ENCODE assay signal across 10 mouse cellular contexts in the genomic region with DNA sequence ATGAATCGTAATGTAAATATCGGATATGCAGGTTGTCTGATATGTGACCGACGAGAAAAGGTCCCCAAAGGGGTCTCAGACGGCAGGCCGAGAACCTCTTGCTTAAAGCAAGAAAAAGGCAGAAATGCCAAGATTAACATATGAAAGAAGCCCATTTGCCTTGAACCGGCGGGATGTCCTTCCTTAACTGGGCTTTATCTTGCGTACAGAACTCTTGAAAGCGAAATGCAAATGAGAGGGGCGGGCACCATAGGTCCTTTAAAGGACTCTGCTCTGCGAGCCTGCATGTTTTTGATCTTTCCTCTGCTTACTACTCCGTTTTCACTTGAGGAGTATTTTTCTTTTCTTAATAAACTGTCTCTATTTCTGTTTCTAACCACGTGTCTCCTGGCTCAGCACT. TPM values are rescaled to one million over a fixed set of nuclear protein-coding genes. Genes with fewer than 3 reads are reported as not detected.
DNase-seq lines count a peak whose midpoint lies in the region; ATAC-seq and TF ChIP-seq lines count a peak whose summit lies in the region.
"Had no signal": no experiment of that assay in that cellular context is flagged by ENCODE, and none has a peak within 500 bp of the region (broad histone marks: within the 10 kb centered on the region; RNA-seq: fewer than 3 reads in every experiment).

No protein-coding gene starts in this region.

- peak overlapping the region; percentile 93 for H3K4me2 ChIP-seq in CH12.LX (ENCODE audit: insufficient read depth, low read depth, poor library complexity, severe bottlenecking)
- peak overlapping the region; percentile 40 for H3K4me2 ChIP-seq in forebrain, embryonic 14.5 days (ENCODE audit: low read length)
- H3K4me2 ChIP-seq in liver, embryonic 13.5 days, result peak overlapping the region; percentile 66

- no peak for TF ChIP-seq CTCF in CH12.LX (conservative IDR thresholded peaks at IDR 0.05 in 1 of 2, IDR thresholded peaks at IDR 0.05 in 1 of 2; ENCODE audit: low read depth in 2 of 2, low read length in 2 of 2)

- in situ Hi-C loops in CH12.LX (cut with MboI; ENCODE audit: low pct_ligation_motif_present, low pct_unique_long_range_greater_than_20kb, low sequenced_read_pairs), result no loop called here

- H3K27me3 ChIP-seq in CH12.LX (replicated peaks), result peaks cover 2% of the 10 kb centered on the region
- H3K27me3 ChIP-seq in forebrain, embryonic 14.5 days (replicated peaks; ENCODE audit: control insufficient read depth, insufficient read depth, low read length), result no peaks in the 10 kb centered on the region
- peaks cover 13% of the 10 kb centered on the region for H3K27me3 ChIP-seq in liver, embryonic 13.5 days

- ATAC-seq in forebrain, embryonic 14.5 days, result no peak
- ATAC-seq in liver, embryonic 13.5 days (ENCODE audit: low read depth), result no peak

- dilution Hi-C loops in CH12.LX (cut with MboI; ENCODE audit: extremely low pct_ligation_motif_present, extremely low pct_unique_long_range_greater_than_20kb, low sequenced_read_pairs), result no loop called here

- TF ChIP-seq EP300 in CH12.LX (IDR thresholded peaks at IDR 0.05; ENCODE audit: low read length), result no peak

- H3K79me2 ChIP-seq in CH12.LX (replicated peaks; ENCODE audit: control insufficient read depth, extremely low read depth, insufficient read depth, poor library complexity, severe bottlenecking), result no peaks in the 10 kb centered on the region

- H3K9ac ChIP-seq in CH12.LX (ENCODE audit: insufficient read depth, low read depth), result no peak overlapping the region
- peak overlapping the region; percentile 43; the same call in 1 of the 2 replicates for H3K9ac ChIP-seq in forebrain, embryonic 14.5 days (ENCODE audit: low read length)
- peak overlapping the region; percentile 46 for H3K9ac ChIP-seq in liver, embryonic 13.5 days

- 2% methylated on average over 14 of the region's 14 CpGs for WGBS in forebrain, embryonic 14.5 days
- WGBS in liver, embryonic 13.5 days (ENCODE audit: insufficient replicate concordance), result 9% methylated on average over 14 of the region's 14 CpGs

- TF ChIP-seq RAD21 in CH12.LX (IDR thresholded peaks at IDR 0.05; ENCODE audit: low read depth, low read length), result no peak

- no peak overlapping the region for H3K27ac ChIP-seq in CH12.LX (ENCODE audit: insufficient read depth, low read depth)
- H3K27ac ChIP-seq in forebrain, embryonic 14.5 days (ENCODE audit: low read depth, low read length), result no peak overlapping the region
- no peak overlapping the region for H3K27ac ChIP-seq in liver, embryonic 13.5 days

- peak; percentile 13 to 65 for DNase-seq in adrenal gland, adult (ENCODE audit: inconsistent age in 2 of 2, low spot score in 1 of 2)
- no peak for DNase-seq in adrenal gland, postnatal 4 days (ENCODE audit: low spot score in 2 of 2)
- peak; percentile 34 for DNase-seq in CH12.LX (ENCODE audit: extremely low read depth)
- peak; percentile 67 for DNase-seq in forebrain, embryonic 14.5 days (ENCODE audit: low spot score)
- no peak for DNase-seq in liver, embryonic 13.5 days
- no peak for DNase-seq in frontal cortex, postnatal 10 days (ENCODE audit: low spot score in 2 of 2)
- DNase-seq in spleen, postnatal 10 days (ENCODE audit: low spot score in 2 of 2), result no peak
- DNase-seq in right cerebral cortex, postnatal 10 days (ENCODE audit: low spot score in 2 of 2), result no peak
- DNase-seq: cerebellum, adult 18-20 months had no signal

- H3K4me3 ChIP-seq in CH12.LX (replicated peaks in 1 of 3; ENCODE audit: low read depth in 2 of 3, low read length in 2 of 3, poor library complexity in 1 of 3), result peak overlapping the region; percentile 27 to 43 (median 41)
- H3K4me3 ChIP-seq in forebrain, embryonic 14.5 days (ENCODE audit: low read depth, low read length), result peak overlapping the region; percentile 17; the same call in 1 of the 2 replicates
- H3K4me3 ChIP-seq in liver, embryonic 13.5 days (replicated peaks), result peak overlapping the region; percentile 46

- H3K4me1 ChIP-seq in CH12.LX (ENCODE audit: control insufficient read depth in 1 of 2, insufficient read depth in 2 of 2), result peaks cover 0 to 10% of the 10 kb centered on the region in 2 experiments; a peak in 2 of 4 replicates
- peaks cover 6% of the 10 kb centered on the region; the same call in 1 of the 2 replicates for H3K4me1 ChIP-seq in forebrain, embryonic 14.5 days (ENCODE audit: control insufficient read depth, insufficient read depth, low read length)
- peaks cover 39% of the 10 kb centered on the region for H3K4me1 ChIP-seq in liver, embryonic 13.5 days (replicated peaks)

- TF ChIP-seq POLR2A in CH12.LX (IDR thresholded peaks at IDR 0.05; ENCODE audit: low read depth, low read length), result peak; percentile 32; the same call in 1 of the 2 replicates

- peaks cover 2% of the 10 kb centered on the region for H3K9me3 ChIP-seq in CH12.LX (replicated peaks; ENCODE audit: low read length)
- no peaks in the 10 kb centered on the region for H3K9me3 ChIP-seq in forebrain, embryonic 14.5 days (replicated peaks; ENCODE audit: control insufficient read depth, low read length)
- no peaks in the 10 kb centered on the region for H3K9me3 ChIP-seq in liver, embryonic 13.5 days (replicated peaks)

- H3K36me3 ChIP-seq in CH12.LX (replicated peaks in 1 of 2; ENCODE audit: control insufficient read depth in 1 of 2, insufficient read depth in 1 of 2, low read length in 1 of 2), result peaks cover 0 to 2% of the 10 kb centered on the region in 2 experiments
- no peaks in the 10 kb centered on the region for H3K36me3 ChIP-seq in forebrain, embryonic 14.5 days (ENCODE audit: control insufficient read depth, insufficient read depth, low read length)
- no peaks in the 10 kb centered on the region for H3K36me3 ChIP-seq in liver, embryonic 13.5 days

TF ChIP-seq in CH12.LX, 34 proteins besides CTCF, POLR2A, EP300 and RAD21:
- TF ChIP-seq GABPA (IDR thresholded peaks at IDR 0.05; ENCODE audit: insufficient replicate concordance, low read depth, low read length) (no peak), PAX5 (IDR thresholded peaks at IDR 0.05; ENCODE audit: low read length) (no peak), TBP (conservative IDR thresholded peaks at IDR 0.05; ENCODE audit: low read depth, low read length) (peak; percentile 68; the same call in 1 of the 2 replicates), CHD1 (IDR thresholded peaks at IDR 0.05; ENCODE audit: low read depth, low read length) (no peak), BHLHE40 (IDR thresholded peaks at IDR 0.05; ENCODE audit: low read depth, low read length) (no peak)

RNA-seq across cellular contexts. Expression of gene Btn2a2, which starts 3.3 kb away (rescaled TPM):
- under 1 TPM in 1 of 2 experiments, not detected in 1; 0.17 TPM for total RNA-seq in adrenal gland, postnatal 4 days (2021)
- total RNA-seq in CH12.LX (2012; rRNA removed) (1.1 and 1.3 TPM in 2 replicates), CH12.LX (2014; rRNA removed) (1.2 and 1.3 TPM in 2 replicates)
- 2.1 and 2.8 TPM in 2 replicates for polyA plus RNA-seq in CH12.LX (2012; ENCODE audit: insufficient read length, low read depth)
- polyA plus RNA-seq in forebrain, embryonic 14.5 days (2014; fragmentation: Nextera tagmentation; extraction: Ambion mirVana), result 0.10 TPM in 1 of 2 replicates, not detected in the other
- not detected in 2 replicates for polyA plus RNA-seq in liver, embryonic 13.5 days (2015; fragmentation: Nextera tagmentation; extraction: Ambion mirVana)

RNA-seq across cellular contexts. Expression of gene Btn1a1, which starts 26.3 kb away (rescaled TPM):
- total RNA-seq in adrenal gland, postnatal 4 days (2021), result under 1 TPM; 0.20 to 0.87 TPM
- 0.38 and 0.51 TPM in 2 replicates for total RNA-seq in CH12.LX (2012; rRNA removed)
- total RNA-seq in CH12.LX (2014; rRNA removed), result 0.20 TPM in 2 replicates
- polyA plus RNA-seq in CH12.LX (2012; ENCODE audit: insufficient read length, low read depth), result 0.08 and 0.21 TPM in 2 replicates
- polyA plus RNA-seq in forebrain, embryonic 14.5 days (2014; fragmentation: Nextera tagmentation; extraction: Ambion mirVana), result 0.22 TPM in 1 of 2 replicates, not detected in the other
- polyA plus RNA-seq in liver, embryonic 13.5 days (2015; fragmentation: Nextera tagmentation; extraction: Ambion mirVana), result 1.5 and 2.0 TPM in 2 replicates
- total RNA-seq: neutrophil, adult 5-6 weeks had no signal

RNA-seq across cellular contexts. Expression of gene Hist1h4h, which starts 38.9 kb away (rescaled TPM):
- 1,000 to 10,000 TPM; 1,239 to 1,302 TPM for total RNA-seq in adrenal gland, postnatal 4 days (2021)
- total RNA-seq in CH12.LX (2012; rRNA removed) (4,350 and 4,957 TPM in 2 replicates), CH12.LX (2014; rRNA removed) (14.0 and 19.4 TPM in 2 replicates)
- 3.4 and 5.5 TPM in 2 replicates for polyA plus RNA-seq in CH12.LX (2012; ENCODE audit: insufficient read length, low read depth)
- polyA plus RNA-seq in forebrain, embryonic 14.5 days (2014; fragmentation: Nextera tagmentation; extraction: Ambion mirVana), result 4.3 and 7.1 TPM in 2 replicates
- polyA plus RNA-seq in liver, embryonic 13.5 days (2015; fragmentation: Nextera tagmentation; extraction: Ambion mirVana), result 3.8 and 5.9 TPM in 2 replicates

RNA-seq across cellular contexts. Expression of gene Hist1h2af, which starts 41.7 kb away (rescaled TPM):
- total RNA-seq in adrenal gland, postnatal 4 days (2021), result 100 to 1,000 TPM; 512 to 538 TPM
- total RNA-seq in CH12.LX (2012; rRNA removed) (824 and 932 TPM in 2 replicates), CH12.LX (2014; rRNA removed) (45.2 and 57.1 TPM in 2 replicates)
- polyA plus RNA-seq in CH12.LX (2012; ENCODE audit: insufficient read length, low read depth), result 68.6 and 97.0 TPM in 2 replicates
- 1.9 and 4.4 TPM in 2 replicates for polyA plus RNA-seq in forebrain, embryonic 14.5 days (2014; fragmentation: Nextera tagmentation; extraction: Ambion mirVana)
- 7.7 and 13.6 TPM in 2 replicates for polyA plus RNA-seq in liver, embryonic 13.5 days (2015; fragmentation: Nextera tagmentation; extraction: Ambion mirVana)

RNA-seq across cellular contexts. Expression of gene Hist1h3g, which starts 43.2 kb away (rescaled TPM):
- 100 to 1,000 TPM; 144 to 196 TPM for total RNA-seq in adrenal gland, postnatal 4 days (2021)
- total RNA-seq in CH12.LX (2012; rRNA removed), result 608 and 749 TPM in 2 replicates
- total RNA-seq in CH12.LX (2014; rRNA removed), result 50.1 and 75.3 TPM in 2 replicates
- 3.4 and 3.6 TPM in 2 replicates for polyA plus RNA-seq in CH12.LX (2012; ENCODE audit: insufficient read length, low read depth)
- 2.2 and 5.3 TPM in 2 replicates for polyA plus RNA-seq in forebrain, embryonic 14.5 days (2014; fragmentation: Nextera tagmentation; extraction: Ambion mirVana)
- 10.3 and 17.1 TPM in 2 replicates for polyA plus RNA-seq in liver, embryonic 13.5 days (2015; fragmentation: Nextera tagmentation; extraction: Ambion mirVana)
- total RNA-seq: neutrophil, adult 5-6 weeks had no signal

Comparison
In these comparisons a context has a peak if more than half of its experiments do, and no peak if none do; other contexts are left out.
1. DNase-seq: peak in adrenal gland, adult (2 of 2), CH12.LX (single experiment) and forebrain, embryonic 14.5 days (single experiment); none in adrenal gland, postnatal 4 days (0 of 2), liver, embryonic 13.5 days (single experiment), frontal cortex, postnatal 10 days (0 of 2), spleen, postnatal 10 days (0 of 2) and right cerebral cortex, postnatal 10 days (0 of 2).
2. H3K4me2 ChIP-seq: peak in every context shown above with its lines; median percentile 93 in CH12.LX; 66 in liver, embryonic 13.5 days; 40 in forebrain, embryonic 14.5 days.
3. Peak in every context shown above with its lines, with median percentiles within 50 percentile points of each other: H3K4me3 ChIP-seq.